Mouse (Mus musculus) cortical plate, adult 2 months (tissue): ENCODE measurements at regions not wholly inside any gene's neighbourhood (a gene's known extent, or its start where the extent isn't known, plus 50 kb on each side); places are given as distances from the start of the nearest gene placed in this dataset.
A peak's percentile ranks its signal among the peaks of the same experiment; 100 is the strongest.

Experiments
- H3K27ac ChIP-seq: fragments of 200-500 bp; 2 replicates; pipeline ENCODE4 v1.5.1; 2012; ENCODE audit warnings: low read length, control low read depth, inconsistent platforms; ENCODE audit not compliant: insufficient read depth
- H3K4me1 ChIP-seq: fragments of 200-500 bp; 2 replicates; pipeline ENCODE4 v1.6.1; 2011; ENCODE audit warnings: low read length; ENCODE audit not compliant: control insufficient read depth, insufficient read depth
- H3K4me3 ChIP-seq: fragments of 200-500 bp; 2 replicates; pipeline ENCODE4 v1.5.1; 2011; ENCODE audit warnings: mild to moderate bottlenecking, low read length, control low read depth; ENCODE audit not compliant: insufficient read depth
- CTCF ChIP-seq: fragments of 200-500 bp; IDR thresholded peaks from 2 replicates; pipeline ENCODE4 v1.5.1; 2011; ENCODE audit warnings: mild to moderate bottlenecking, control low read depth, low read length; ENCODE audit not compliant: insufficient read depth; ENCODE audit errors: extremely low read depth
- POLR2A ChIP-seq: fragments of 200-500 bp; IDR thresholded peaks from 2 replicates; pipeline ENCODE4 v1.6.1; 2011; ENCODE audit warnings: mild to moderate bottlenecking, low read length, control low read depth; ENCODE audit not compliant: insufficient read depth; ENCODE audit errors: extremely low read depth

GRCm38 (mm10) chr5:45278571-45278970 is 171.5 kb downstream of the Qdpr start:
- H3K27ac ChIP-seq = no peak overlapping the region
- peaks cover 2% of the 10 kb centered on the region; the same call in 1 of the 2 replicates for H3K4me1 ChIP-seq
- TF ChIP-seq CTCF = peak; percentile 85
- TF ChIP-seq POLR2A = no peak
- 0 out of 2 replicates have a peak overlapping the region, but pooled peaks have one; percentile 13 for H3K4me3 ChIP-seq

DNA sequence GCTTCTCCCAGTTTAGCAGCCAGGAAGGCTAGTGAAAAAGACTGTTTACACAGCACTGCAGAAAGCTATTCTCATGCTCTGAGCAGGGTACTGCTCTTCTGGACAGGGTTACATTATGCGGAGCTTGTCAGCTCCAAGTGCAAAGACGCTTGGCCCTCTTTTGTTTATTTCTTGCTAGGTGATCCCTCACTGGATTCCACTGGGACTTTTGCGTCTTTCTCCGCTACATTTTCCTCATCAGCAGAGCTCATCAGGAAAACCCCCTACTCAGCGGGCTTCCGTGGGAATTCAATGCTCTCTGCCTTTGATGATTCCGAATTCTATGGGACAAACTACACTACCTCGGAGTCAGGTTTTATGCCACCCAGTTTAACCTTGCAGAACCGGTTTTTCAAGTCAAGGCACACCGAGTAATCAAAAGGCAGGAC is 172.0 kb downstream of the Qdpr start:
- no peak for TF ChIP-seq CTCF
- no peak for TF ChIP-seq POLR2A
- Histone ChIP-seq H3K27ac (no peak overlapping the region), H3K4me1 (peaks cover 2% of the 10 kb centered on the region; the same call in 1 of the 2 replicates), H3K4me3 (peak overlapping the region; percentile 13; the same call in 1 of the 2 replicates)

DNA sequence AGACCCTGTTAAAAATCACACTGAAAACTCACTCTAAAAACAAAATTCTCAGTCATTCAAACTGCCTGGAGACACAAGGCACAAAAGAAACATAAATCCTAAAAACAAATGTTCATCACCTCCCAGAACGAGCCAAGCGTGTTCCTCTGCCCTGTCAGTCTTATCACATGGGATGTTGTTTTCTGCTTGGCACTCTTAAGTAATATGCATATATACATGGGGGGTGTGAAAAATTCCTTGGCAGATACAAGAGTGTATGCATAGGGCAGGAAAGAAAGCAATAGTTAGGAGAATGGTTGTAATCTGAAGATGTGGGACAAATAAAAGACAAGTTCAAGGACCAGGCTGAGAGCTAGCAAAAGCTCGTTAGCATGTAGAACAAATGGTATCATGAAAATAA is 179.4 kb downstream of the Qdpr start:
- TF ChIP-seq POLR2A (no peak), CTCF (no peak)
- Histone ChIP-seq H3K4me3 (no peak overlapping the region), H3K4me1 (no peaks in the 10 kb centered on the region; the same call in 1 of the 2 replicates), H3K27ac (no peak overlapping the region)

DNA sequence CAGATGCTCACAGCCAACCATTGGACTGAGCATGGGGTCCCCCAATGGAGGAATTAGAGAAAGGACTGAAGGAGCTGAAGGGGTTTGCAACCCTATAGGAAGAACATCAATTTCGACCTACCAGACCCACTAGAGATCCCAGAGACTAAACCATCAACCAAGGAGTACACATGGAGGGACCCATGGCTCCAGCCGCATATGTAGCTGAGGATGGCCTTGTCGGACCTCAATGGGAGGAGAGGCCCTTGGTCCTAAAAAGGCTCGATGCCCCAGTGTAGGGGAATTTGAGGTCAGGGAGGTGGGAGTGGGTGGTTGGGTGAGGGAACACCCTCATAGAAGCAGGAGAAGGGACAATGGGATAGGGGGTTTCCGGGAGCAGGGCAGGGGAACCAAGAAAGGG is 180.6 kb downstream of the Qdpr start:
- no peak overlapping the region for H3K27ac ChIP-seq
- TF ChIP-seq POLR2A (no peak), CTCF (no peak)
- H3K4me3 ChIP-seq = no peak overlapping the region
- H3K4me1 ChIP-seq = no peaks in the 10 kb centered on the region; the same call in 1 of the 2 replicates

GRCm38 (mm10) chr5:45266914-45267313 is 183.1 kb downstream of the Qdpr start:
- Histone ChIP-seq H3K4me3 (no peak overlapping the region), H3K27ac (no peak overlapping the region), H3K4me1 (no peaks in the 10 kb centered on the region; the same call in 1 of the 2 replicates)
- TF ChIP-seq CTCF = no peak
- TF ChIP-seq POLR2A = no peak

GRCm38 (mm10) chr5:45258486-45258885 is 191.6 kb downstream of the Qdpr start:
- no peak overlapping the region for H3K4me3 ChIP-seq
- no peaks in the 10 kb centered on the region for H3K4me1 ChIP-seq
- TF ChIP-seq CTCF (no peak), POLR2A (no peak)
- H3K27ac ChIP-seq = no peak overlapping the region

- no peak overlapping the region for H3K27ac ChIP-seq
- no peak overlapping the region for H3K4me3 ChIP-seq
- TF ChIP-seq CTCF = no peak
- TF ChIP-seq POLR2A = no peak
- no peaks in the 10 kb centered on the region for H3K4me1 ChIP-seq
Measured at GRCm38 (mm10) chr5:45256256-45256999, 193.6 kb downstream of the Qdpr start.

DNA sequence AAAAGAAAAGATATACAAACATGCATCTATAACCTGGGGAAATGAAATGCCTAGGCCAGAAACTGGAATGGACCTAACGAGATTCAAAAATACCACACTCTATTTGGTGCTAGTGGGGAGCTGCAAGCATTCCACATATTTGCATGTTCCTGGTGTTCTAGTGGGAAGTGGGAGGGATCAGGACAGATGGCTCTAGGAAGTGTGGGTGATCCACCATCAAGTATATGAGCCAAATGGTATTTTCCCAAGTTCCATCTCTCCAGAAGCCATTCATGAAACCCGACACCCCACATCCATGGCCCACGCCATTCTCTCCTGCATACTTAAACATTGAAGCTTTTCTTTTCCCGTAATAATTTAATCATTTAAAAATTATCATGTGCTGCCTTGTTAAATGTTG is 218.2 kb downstream of the Qdpr start:
- no peak for TF ChIP-seq POLR2A
- no peak for TF ChIP-seq CTCF
- Histone ChIP-seq H3K4me3 (no peak overlapping the region), H3K27ac (no peak overlapping the region), H3K4me1 (peaks cover 9% of the 10 kb centered on the region)

- Histone ChIP-seq H3K27ac (no peak overlapping the region), H3K4me3 (no peak overlapping the region), H3K4me1 (peaks cover 9% of the 10 kb centered on the region)
- TF ChIP-seq POLR2A (no peak), CTCF (no peak)
Measured at GRCm38 (mm10) chr5:45230097-45230496, 219.9 kb downstream of the Qdpr start.

DNA sequence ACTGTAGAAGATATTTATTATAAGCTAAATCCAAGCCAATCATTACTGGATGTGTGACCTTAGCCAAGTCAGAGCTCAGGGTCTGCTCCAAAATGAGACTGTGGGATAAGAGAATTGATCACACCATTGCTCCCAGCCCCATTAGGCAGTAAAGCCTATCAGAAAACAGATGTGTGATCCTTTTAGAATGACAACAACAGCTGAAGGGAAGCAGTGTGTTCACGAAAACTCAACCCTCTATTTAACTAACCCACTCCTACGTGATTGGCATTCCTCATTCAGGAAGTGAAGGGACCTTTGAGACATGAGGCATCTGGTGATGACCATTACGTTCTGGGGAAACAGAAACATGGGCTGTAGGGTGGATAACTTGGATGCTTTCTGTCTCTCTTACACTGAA is 220.6 kb downstream of the Qdpr start:
- no peak overlapping the region for H3K27ac ChIP-seq
- H3K4me1 ChIP-seq = peaks cover 9% of the 10 kb centered on the region
- H3K4me3 ChIP-seq = no peak overlapping the region
- TF ChIP-seq POLR2A (no peak), CTCF (no peak)
